Mouse (Mus musculus): Measurements from ENCODE around the gene Elmod3.

DNA sequence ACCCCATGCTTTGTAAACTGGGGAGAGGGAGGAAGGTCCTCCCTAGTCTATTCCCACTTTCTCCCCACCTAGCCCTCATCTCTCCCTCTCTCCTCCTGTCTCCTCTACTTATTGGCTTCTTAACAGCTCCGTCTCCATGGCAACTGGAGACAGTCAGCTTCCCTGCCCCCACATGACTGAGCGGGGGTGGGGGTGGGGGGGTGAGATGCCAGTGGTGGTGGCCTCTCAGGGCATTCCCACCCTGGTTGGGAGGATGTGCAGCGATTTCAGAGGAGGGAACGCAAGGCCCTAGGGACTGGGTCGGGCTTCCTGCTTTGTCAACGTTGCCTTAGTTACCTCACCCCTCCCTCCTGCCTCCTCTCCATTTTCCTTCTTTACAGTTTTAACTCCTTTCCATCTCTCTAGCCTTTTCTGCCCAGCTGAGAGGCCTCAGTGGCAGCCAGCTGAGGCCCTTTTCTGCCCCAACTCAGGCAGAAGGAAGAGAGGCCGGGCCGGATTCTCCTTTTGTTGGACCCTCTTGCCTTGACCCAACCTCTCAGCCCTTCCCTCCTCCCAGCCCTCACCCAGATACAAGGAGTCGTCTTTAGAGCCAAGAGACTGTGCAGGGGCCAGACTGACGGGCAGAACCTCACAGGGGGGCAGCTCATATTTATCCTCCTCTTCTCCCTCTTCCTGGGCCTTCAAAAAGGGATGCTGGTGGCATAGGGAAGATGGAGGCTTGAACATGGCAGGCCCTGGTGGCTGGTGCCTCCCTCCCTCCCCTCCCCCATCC, 78.1 kb downstream of the Elmod3 start:
- TF ChIP-seq CTCF (IDR thresholded peaks at IDR 0.05; ENCODE audit: control insufficient read depth, insufficient read depth, insufficient read length) (no peak), MAX (IDR thresholded peaks at IDR 0.05) (no peak), USF1 (IDR thresholded peaks at IDR 0.05; ENCODE audit: low read depth) (no peak), CEBPB (IDR thresholded peaks at IDR 0.05; ENCODE audit: low read depth) (no peak)

Data from C2C12 (cell line).